Mouse (Mus musculus): Measurements from ENCODE around the gene Gm28035. TPM values are rescaled to one million over a fixed set of nuclear protein-coding genes. Genes with fewer than 3 reads are reported as not detected.

Gene Gm28035
- polyA plus RNA-seq, 1 experiment from 2014 or later: 0.34 TPM

- H3K9ac ChIP-seq (ENCODE audit: low read length): no peak overlapping the region
- whole genome bisulfite sequencing: 28% methylated on average over 1 of the region's 1 CpGs
- no peak overlapping the region for H3K4me2 ChIP-seq (ENCODE audit: low read length)
- ATAC-seq (peak; percentile 72), DNase-seq (ENCODE audit: low spot score) (peak; percentile 88)
- H3K27ac ChIP-seq (ENCODE audit: low read depth, low read length): no peak overlapping the region
- peaks cover 8% of the 10 kb centered on the region; the same call in 1 of the 2 replicates for H3K4me1 ChIP-seq (ENCODE audit: control insufficient read depth, insufficient read depth, low read length)
- no peaks in the 10 kb centered on the region for H3K9me3 ChIP-seq (replicated peaks; ENCODE audit: control insufficient read depth, low read length)
- no peak overlapping the region for H3K4me3 ChIP-seq (ENCODE audit: low read depth, low read length)
- H3K27me3 ChIP-seq (replicated peaks; ENCODE audit: control insufficient read depth, insufficient read depth, low read length): no peaks in the 10 kb centered on the region
- peaks cover 7% of the 10 kb centered on the region for H3K36me3 ChIP-seq (ENCODE audit: control insufficient read depth, insufficient read depth, low read length)
Measured at GRCm38 (mm10) chr2:30270134-30270533, 29.8 kb downstream of the Gm28035 start.

- H3K4me2 ChIP-seq (ENCODE audit: low read length): no peak within 1 kb of the TSS
- 0 out of 2 replicates have a peak, but pooled peaks cover 16% of the 10 kb centered on the region for H3K36me3 ChIP-seq (ENCODE audit: control insufficient read depth, insufficient read depth, low read length)
- no peak within 1 kb of the TSS for H3K9ac ChIP-seq (ENCODE audit: low read length)
- DNase-seq (ENCODE audit: low spot score) (no peak), ATAC-seq (no peak)
- 93% methylated on average over 11 of the region's 11 CpGs for WGBS
- H3K27me3 ChIP-seq (replicated peaks; ENCODE audit: control insufficient read depth, insufficient read depth, low read length): no peaks in the 10 kb centered on the region
- H3K9me3 ChIP-seq (replicated peaks; ENCODE audit: control insufficient read depth, low read length): no peaks in the 10 kb centered on the region
- H3K27ac ChIP-seq (ENCODE audit: low read depth, low read length): no peak within 1 kb of the TSS
- peaks cover 8% of the 10 kb centered on the region for H3K4me1 ChIP-seq (ENCODE audit: control insufficient read depth, insufficient read depth, low read length)
- H3K4me3 ChIP-seq (ENCODE audit: low read depth, low read length): no peak within 1 kb of the TSS
Measured at GRCm38 (mm10) chr2:30280743-30281142, 40.4 kb downstream of the Gm28035 start, which contains the start of gene Gm28038. TSS of gene Gm28038 (plus strand) at chr2:30281043.

- H3K36me3 ChIP-seq (ENCODE audit: control insufficient read depth, insufficient read depth, low read length): 0 out of 2 replicates have a peak, but pooled peaks cover 12% of the 10 kb centered on the region
- H3K4me3 ChIP-seq (ENCODE audit: low read depth, low read length): no peak overlapping the region
- no peaks in the 10 kb centered on the region for H3K9me3 ChIP-seq (replicated peaks; ENCODE audit: control insufficient read depth, low read length)
- WGBS: 83% methylated on average over 3 of the region's 3 CpGs
- ATAC-seq (no peak), DNase-seq (ENCODE audit: low spot score) (no peak)
- no peaks in the 10 kb centered on the region for H3K27me3 ChIP-seq (replicated peaks; ENCODE audit: control insufficient read depth, insufficient read depth, low read length)
- no peak overlapping the region for H3K9ac ChIP-seq (ENCODE audit: low read length)
- no peak overlapping the region for H3K27ac ChIP-seq (ENCODE audit: low read depth, low read length)
- no peak overlapping the region for H3K4me2 ChIP-seq (ENCODE audit: low read length)
- peaks cover 8% of the 10 kb centered on the region for H3K4me1 ChIP-seq (ENCODE audit: control insufficient read depth, insufficient read depth, low read length)
Measured at GRCm38 (mm10) chr2:30281651-30282050, 41.3 kb downstream of the Gm28035 start.

- ATAC-seq (no peak), DNase-seq (ENCODE audit: low spot score) (no peak)
- Histone ChIP-seq H3K4me3 (ENCODE audit: low read depth, low read length) (no peak overlapping the region), H3K27me3 (replicated peaks; ENCODE audit: control insufficient read depth, insufficient read depth, low read length) (no peaks in the 10 kb centered on the region), H3K27ac (ENCODE audit: low read depth, low read length) (no peak overlapping the region), H3K4me1 (ENCODE audit: control insufficient read depth, insufficient read depth, low read length) (peaks cover 18% of the 10 kb centered on the region), H3K9me3 (replicated peaks; ENCODE audit: control insufficient read depth, low read length) (no peaks in the 10 kb centered on the region), H3K9ac (ENCODE audit: low read length) (no peak overlapping the region), H3K36me3 (ENCODE audit: control insufficient read depth, insufficient read depth, low read length) (0 out of 2 replicates have a peak, but pooled peaks cover 12% of the 10 kb centered on the region), H3K4me2 (ENCODE audit: low read length) (no peak overlapping the region)
- 93% methylated on average over 2 of the region's 2 CpGs for WGBS
Measured at GRCm38 (mm10) chr2:30283193-30283592, 42.8 kb downstream of the Gm28035 start.

- DNase-seq (ENCODE audit: low spot score) (no peak), ATAC-seq (no peak)
- peak overlapping the region; percentile 95 for H3K4me3 ChIP-seq (ENCODE audit: low read depth, low read length)
- 90% methylated on average over 5 of the region's 5 CpGs for WGBS
- 0 out of 2 replicates have a peak, but pooled peaks cover 10% of the 10 kb centered on the region for H3K36me3 ChIP-seq (ENCODE audit: control insufficient read depth, insufficient read depth, low read length)
- H3K4me2 ChIP-seq (ENCODE audit: low read length): peak overlapping the region; percentile 93
- peaks cover 18% of the 10 kb centered on the region for H3K4me1 ChIP-seq (ENCODE audit: control insufficient read depth, insufficient read depth, low read length)
- H3K27ac ChIP-seq (ENCODE audit: low read depth, low read length): no peak overlapping the region
- H3K9ac ChIP-seq (ENCODE audit: low read length): no peak overlapping the region
- H3K9me3 ChIP-seq (replicated peaks; ENCODE audit: control insufficient read depth, low read length): no peaks in the 10 kb centered on the region
- H3K27me3 ChIP-seq (replicated peaks; ENCODE audit: control insufficient read depth, insufficient read depth, low read length): no peaks in the 10 kb centered on the region
Measured at GRCm38 (mm10) chr2:30285004-30285403, 44.6 kb downstream of the Gm28035 start.

GRCm38 (mm10) chr2:30285416-30286181, 45.2 kb downstream of the Gm28035 start:
- 15% methylated on average over 38 of the region's 38 CpGs for WGBS
- ATAC-seq: peak; percentile 68
- DNase-seq (ENCODE audit: low spot score): no peak
- peak overlapping the region; percentile 95 for H3K4me3 ChIP-seq (ENCODE audit: low read depth, low read length)
- no peaks in the 10 kb centered on the region for H3K27me3 ChIP-seq (replicated peaks; ENCODE audit: control insufficient read depth, insufficient read depth, low read length)
- peaks cover 18% of the 10 kb centered on the region for H3K4me1 ChIP-seq (ENCODE audit: control insufficient read depth, insufficient read depth, low read length)
- peak overlapping the region; percentile 92 for H3K9ac ChIP-seq (ENCODE audit: low read length)
- peak overlapping the region; percentile 93 for H3K4me2 ChIP-seq (ENCODE audit: low read length)
- H3K36me3 ChIP-seq (ENCODE audit: control insufficient read depth, insufficient read depth, low read length): peaks cover 9% of the 10 kb centered on the region; the same call in 1 of the 2 replicates
- H3K9me3 ChIP-seq (replicated peaks; ENCODE audit: control insufficient read depth, low read length): no peaks in the 10 kb centered on the region
- no peak overlapping the region for H3K27ac ChIP-seq (ENCODE audit: low read depth, low read length)

- DNase-seq (ENCODE audit: low spot score): peak; percentile 98
- Histone ChIP-seq H3K4me3 (ENCODE audit: low read depth, low read length) (peak within 1 kb of the TSS; percentile 95), H3K27me3 (replicated peaks; ENCODE audit: control insufficient read depth, insufficient read depth, low read length) (no peaks in the 10 kb centered on the region), H3K36me3 (ENCODE audit: control insufficient read depth, insufficient read depth, low read length) (peaks cover 12% of the 10 kb centered on the region; the same call in 1 of the 2 replicates), H3K4me1 (ENCODE audit: control insufficient read depth, insufficient read depth, low read length) (peaks cover 18% of the 10 kb centered on the region), H3K9ac (ENCODE audit: low read length) (peak within 1 kb of the TSS; percentile 92), H3K27ac (ENCODE audit: low read depth, low read length) (peak within 1 kb of the TSS; percentile 50; the same call in 1 of the 2 replicates), H3K9me3 (replicated peaks; ENCODE audit: control insufficient read depth, low read length) (no peaks in the 10 kb centered on the region), H3K4me2 (ENCODE audit: low read length) (peak within 1 kb of the TSS; percentile 93)
- ATAC-seq: peak; percentile 97
- under 1% methylated on average over 64 of the region's 68 CpGs for WGBS
Measured at GRCm38 (mm10) chr2:30286192-30287026, 46.0 kb downstream of the Gm28035 start, which contains the start of the genes Dolk and Nup188. TSS of gene Dolk (minus strand) at chr2:30286334. TSS of gene Nup188 (plus strand) at chr2:30286397.

GRCm38 (mm10) chr2:30287027-30287373, 46.6 kb downstream of the Gm28035 start:
- H3K4me1 ChIP-seq (ENCODE audit: control insufficient read depth, insufficient read depth, low read length): peaks cover 18% of the 10 kb centered on the region
- peak; percentile 51 for DNase-seq (ENCODE audit: low spot score)
- no peaks in the 10 kb centered on the region for H3K9me3 ChIP-seq (replicated peaks; ENCODE audit: control insufficient read depth, low read length)
- H3K27ac ChIP-seq (ENCODE audit: low read depth, low read length): no peak overlapping the region
- ATAC-seq: no peak
- under 1% methylated on average over 10 of the region's 10 CpGs for WGBS
- peaks cover 12% of the 10 kb centered on the region; the same call in 1 of the 2 replicates for H3K36me3 ChIP-seq (ENCODE audit: control insufficient read depth, insufficient read depth, low read length)
- peak overlapping the region; percentile 93 for H3K4me2 ChIP-seq (ENCODE audit: low read length)
- H3K9ac ChIP-seq (ENCODE audit: low read length): peak overlapping the region; percentile 92
- H3K4me3 ChIP-seq (ENCODE audit: low read depth, low read length): peak overlapping the region; percentile 95
- no peaks in the 10 kb centered on the region for H3K27me3 ChIP-seq (replicated peaks; ENCODE audit: control insufficient read depth, insufficient read depth, low read length)
